Mouse (Mus musculus) liver, embryonic 14.5 days (tissue): ENCODE measurements around the gene Gnaq. TPM values are rescaled to one million over a fixed set of nuclear protein-coding genes. Genes with fewer than 3 reads are reported as not detected.
A peak's percentile ranks its signal among the peaks of the same experiment; 100 is the strongest.

Experiments used
- ATAC-seq: fragments of 200-750 bp; cut with Nextera tagmentation; 2 replicates; pipeline ENCODE4 v1.8.0; 2017; ENCODE audit warnings: moderate number of reproducible peaks, mild to moderate bottlenecking, moderate library complexity; ENCODE audit not compliant: insufficient read depth
- DNase-seq, 3 experiments: peaks; one replicate each; pipeline ENCODE4 v3.0.0-alpha.2; 2012 to 2013; ENCODE audit warnings: low read depth in 3 of 3, low spot score in 3 of 3
- H3K27ac ChIP-seq: fragments of 300-500 bp; sonication (generic); 2 replicates; pipeline ENCODE4 v1.5.1; 2014; ENCODE audit warnings: moderate library complexity, mild to moderate bottlenecking, control low read depth, inconsistent platforms
- H3K27me3 ChIP-seq: fragments of 300-500 bp; sonication (generic); 2 replicates; pipeline ENCODE4 v1.6.1; 2014; ENCODE audit warnings: mild to moderate bottlenecking, low read length, moderate library complexity; ENCODE audit not compliant: control insufficient read depth, insufficient read depth
- H3K36me3 ChIP-seq: fragments of 300-500 bp; sonication (generic); replicated peaks from 2 replicates; pipeline ENCODE4 v1.6.1; 2014; ENCODE audit warnings: low read depth; ENCODE audit not compliant: control insufficient read depth, insufficient read depth
- H3K4me1 ChIP-seq, 2 experiments: fragments of 200-500 bp in 1 of 2; fragments of 300-500 bp in 1 of 2; sonication (generic) in 1 of 2; replicated peaks; 2 replicates each; pipeline ENCODE4 v1.6.1; 2012 to 2014; ENCODE audit warnings: antibody characterized with exemption in 1 of 2, inconsistent platforms in 1 of 2, low read length in 1 of 2; ENCODE audit not compliant: control insufficient read depth in 2 of 2, insufficient read depth in 2 of 2
- H3K4me2 ChIP-seq: fragments of 300-500 bp; sonication (generic); 2 replicates; pipeline ENCODE4 v1.6.1; 2014; ENCODE audit warnings: low read depth, mild to moderate bottlenecking, control low read depth, moderate library complexity
- H3K4me3 ChIP-seq, 2 experiments: fragments of 200-500 bp in 1 of 2; fragments of 300-500 bp in 1 of 2; sonication (generic) in 1 of 2; 2 replicates each; pipeline ENCODE4 v1.5.1; 2012 to 2014; ENCODE audit warnings: low read depth in 2 of 2, low read length in 2 of 2, mild to moderate bottlenecking in 2 of 2, control low read depth in 1 of 2, inconsistent platforms in 1 of 2, moderate library complexity in 1 of 2; ENCODE audit not compliant: insufficient read depth in 1 of 2
- H3K9ac ChIP-seq: fragments of 300-500 bp; sonication (generic); replicated peaks from 2 replicates; pipeline ENCODE4 v1.6.1; 2014; ENCODE audit warnings: mild to moderate bottlenecking, control low read depth, moderate library complexity
- H3K9me3 ChIP-seq: fragments of 300-500 bp; sonication (generic); 2 replicates; pipeline ENCODE4 v1.6.1; 2016; ENCODE audit warnings: low read length, mixed read lengths; ENCODE audit not compliant: control insufficient read depth
- CTCF ChIP-seq: IDR thresholded peaks from 2 replicates; pipeline ENCODE4 v1.5.1; 2016; ENCODE audit warnings: antibody characterized with exemption, low read depth, control low read depth
- EP300 ChIP-seq: IDR thresholded peaks from 2 replicates; pipeline ENCODE4 v1.6.1; 2016; ENCODE audit warnings: antibody characterized with exemption, low read depth
- WGBS: fragments of 180-500 bp; shearing (Covaris S2); extraction: QIAGEN DNeasy Blood & Tissue Kit; methylation state at CpG from one replicate; pipeline ENCODE4 v1.1.7; 2014; ENCODE audit not compliant: insufficient replicate concordance; 5-methylcytosine and 5-hydroxymethylcytosine counted together
- polyA plus RNA-seq, 2 experiments: library from polyadenylated mRNA; depleted of rRNA in 1 of 2; stranded (reverse) in 1 of 2; unstranded in 1 of 2; fragments of >200 nt; fragmentation: Nextera tagmentation in 1 of 2; extraction: Ambion mirVana in 1 of 2; gene quantifications; 2 replicates each; pipeline versions ENCODE4 v1.2.1 to v1.2.3; 2012 to 2014

Gnaq gene
- polyA plus RNA-seq, 2 experiments, result 1.7 to 2.7 TPM

DNA sequence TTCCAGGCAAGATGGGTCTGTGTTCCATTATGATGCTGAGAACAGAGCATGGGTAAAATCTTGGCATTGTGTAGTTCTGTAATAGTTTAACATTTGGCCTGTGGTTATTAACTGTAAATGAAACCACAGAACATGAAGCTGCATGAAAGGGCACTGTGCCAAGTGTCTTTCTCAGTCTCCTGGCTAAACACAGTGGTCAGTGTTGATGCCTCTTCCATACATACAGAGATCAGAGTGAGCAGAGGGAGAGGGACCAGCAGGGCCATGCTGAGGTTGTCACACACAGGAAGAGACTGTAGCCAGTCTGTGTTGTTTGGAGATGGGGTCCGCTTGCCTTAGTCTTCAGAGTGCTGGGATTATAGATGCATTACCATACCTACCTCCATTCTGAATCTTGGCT lies 138.4 kb downstream of the Gnaq start:
- H3K27me3 ChIP-seq, result no peaks in the 10 kb centered on the region
- H3K4me1 ChIP-seq, result no peaks in the 10 kb centered on the region
- no peak overlapping the region for H3K9ac ChIP-seq
- ATAC-seq (no peak), DNase-seq (no peak)
- 40% methylated on average over 1 of the region's 1 CpGs for WGBS
- no peak overlapping the region for H3K27ac ChIP-seq
- H3K36me3 ChIP-seq, result no peaks in the 10 kb centered on the region
- H3K4me3 ChIP-seq, result no peak overlapping the region
- H3K9me3 ChIP-seq, result no peaks in the 10 kb centered on the region
- TF ChIP-seq EP300 (no peak), CTCF (no peak)
- H3K4me2 ChIP-seq, result no peak overlapping the region

DNA sequence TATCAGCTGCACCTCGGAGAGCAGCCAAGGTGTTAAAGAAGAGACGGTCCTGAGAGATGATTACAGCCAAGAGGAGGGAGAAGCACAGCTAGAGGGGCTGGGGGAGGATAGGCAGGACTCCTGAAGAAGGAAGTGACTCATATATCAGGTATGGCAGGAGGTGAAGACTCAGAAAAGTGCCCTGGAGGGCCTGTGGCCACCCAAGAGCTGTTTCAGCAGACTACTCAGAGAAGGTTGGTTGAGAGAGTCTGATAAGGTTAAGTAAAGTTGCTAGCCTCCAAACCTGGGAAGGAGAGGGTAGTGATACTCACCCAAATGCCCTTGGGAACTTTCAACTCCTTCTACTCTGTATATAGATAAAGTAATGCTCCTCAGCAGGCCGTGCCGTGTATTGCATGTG lies 140.4 kb downstream of the Gnaq start:
- Histone ChIP-seq H3K36me3 (no peaks in the 10 kb centered on the region), H3K4me1 (no peaks in the 10 kb centered on the region), H3K27me3 (no peaks in the 10 kb centered on the region), H3K4me3 (no peak overlapping the region), H3K27ac (no peak overlapping the region), H3K9me3 (no peaks in the 10 kb centered on the region), H3K4me2 (no peak overlapping the region), H3K9ac (no peak overlapping the region)
- 49% methylated on average over 4 of the region's 4 CpGs for WGBS
- TF ChIP-seq EP300 (no peak), CTCF (no peak)
- ATAC-seq (no peak), DNase-seq (no peak)

DNA sequence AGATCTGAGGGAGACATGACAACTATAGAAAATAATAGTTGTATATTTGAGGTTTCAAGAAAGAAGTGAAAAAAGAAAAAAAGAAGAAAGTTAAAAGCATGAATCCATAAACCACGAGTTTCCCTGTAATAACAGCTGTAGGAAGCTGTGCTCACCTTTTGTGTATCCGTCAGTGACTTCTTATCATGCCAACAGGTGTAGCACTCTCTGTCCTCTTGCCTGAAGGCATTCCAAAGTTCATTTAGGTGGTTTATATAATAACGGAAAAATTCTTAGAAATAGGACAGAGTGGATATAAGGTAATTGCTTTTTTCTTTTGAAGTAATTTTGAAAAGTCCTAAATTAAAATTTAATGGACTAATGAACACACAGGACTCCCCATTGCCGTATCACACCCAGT lies 147.6 kb downstream of the Gnaq start:
- no peaks in the 10 kb centered on the region for H3K36me3 ChIP-seq
- ATAC-seq (no peak), DNase-seq (no peak)
- no peak overlapping the region for H3K9ac ChIP-seq
- TF ChIP-seq CTCF, result no peak
- no peak for TF ChIP-seq EP300
- no peaks in the 10 kb centered on the region for H3K27me3 ChIP-seq
- 56% methylated on average over 4 of the region's 4 CpGs for WGBS
- peaks cover under 1 to 18% of the 10 kb centered on the region in 2 experiments; a peak in 3 of 4 replicates for H3K4me1 ChIP-seq
- H3K4me2 ChIP-seq, result no peak overlapping the region
- H3K27ac ChIP-seq, result no peak overlapping the region
- no peaks in the 10 kb centered on the region for H3K9me3 ChIP-seq
- no peak overlapping the region for H3K4me3 ChIP-seq

- TF ChIP-seq CTCF (no peak), EP300 (no peak)
- WGBS, result 61% methylated on average over 11 of the region's 11 CpGs
- no peak overlapping the region for H3K9ac ChIP-seq
- H3K4me2 ChIP-seq, result no peak overlapping the region
- H3K27ac ChIP-seq, result no peak overlapping the region
- ATAC-seq (no peak), DNase-seq (no peak)
- H3K4me1 ChIP-seq, result peaks cover 8 to 38% of the 10 kb centered on the region in 2 experiments
- H3K4me3 ChIP-seq, result no peak overlapping the region
- H3K36me3 ChIP-seq, result no peaks in the 10 kb centered on the region
- no peaks in the 10 kb centered on the region for H3K9me3 ChIP-seq
- H3K27me3 ChIP-seq, result no peaks in the 10 kb centered on the region
Measured at GRCm38 (mm10) chr19:16285051-16286028, 152.7 kb downstream of the Gnaq start.

DNA sequence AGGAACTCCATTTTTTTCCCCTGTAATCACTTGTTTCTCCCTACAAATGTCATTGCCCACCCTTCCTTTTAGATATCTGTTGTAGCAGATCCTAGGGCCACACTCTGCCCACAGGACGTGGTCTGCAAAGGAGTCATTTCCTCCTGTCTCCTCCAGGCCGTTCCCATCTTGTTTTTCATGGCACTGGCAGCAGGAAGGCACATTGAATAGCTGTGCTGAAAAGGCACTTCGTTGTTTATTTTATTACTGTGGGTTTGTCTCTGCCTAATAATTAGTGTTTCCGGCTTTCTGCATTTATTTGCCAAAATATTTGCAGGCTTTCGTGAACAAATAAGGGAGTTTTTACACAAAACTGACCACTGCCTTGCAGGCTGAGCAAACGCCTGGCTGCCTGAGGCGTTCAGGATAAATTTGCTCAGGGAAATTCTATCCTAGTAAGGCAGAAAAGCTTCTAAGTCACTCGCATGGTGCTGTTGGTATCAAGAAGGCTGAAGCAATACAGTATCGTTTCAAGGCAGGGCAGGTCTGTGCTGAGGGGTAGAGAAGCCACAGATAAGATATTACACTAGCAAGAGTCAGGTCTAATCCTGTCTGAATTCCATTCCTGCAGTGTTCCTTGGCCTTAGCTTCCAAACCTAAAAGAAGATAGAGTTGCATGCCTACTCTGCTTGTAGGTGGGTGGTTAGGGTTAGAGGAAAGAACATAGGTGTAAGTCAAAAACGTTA lies 154.0 kb downstream of the Gnaq start:
- Histone ChIP-seq H3K4me2 (peak overlapping the region; percentile 28), H3K4me1 (peaks cover 8 to 44% of the 10 kb centered on the region in 2 experiments), H3K9me3 (no peaks in the 10 kb centered on the region), H3K36me3 (no peaks in the 10 kb centered on the region), H3K4me3 (no peak overlapping the region), H3K9ac (no peak overlapping the region; the same call in 1 of the 2 replicates), H3K27me3 (no peaks in the 10 kb centered on the region), H3K27ac (peak overlapping the region; percentile 15; the same call in 1 of the 2 replicates)
- ATAC-seq (peak; percentile 69), DNase-seq (no peak)
- WGBS, result 13% methylated on average over 10 of the region's 10 CpGs
- peak; percentile 42; the same call in 1 of the 2 replicates for TF ChIP-seq EP300
- no peak for TF ChIP-seq CTCF
